Mouse (Mus musculus) ovary, postnatal 14 days (tissue): Measurements from ENCODE around the gene Nmb.
"Not testable (repeated sequence)": the region's sequence is repeated elsewhere in the genome, so short reads cannot be mapped to it uniquely, and the experiment has no call there.

Experiments used
- DNase-seq: peaks from one replicate; pipeline ENCODE4 v3.0.0; 2022; ENCODE audit warnings: low spot score

Gene Nmb

DNA sequence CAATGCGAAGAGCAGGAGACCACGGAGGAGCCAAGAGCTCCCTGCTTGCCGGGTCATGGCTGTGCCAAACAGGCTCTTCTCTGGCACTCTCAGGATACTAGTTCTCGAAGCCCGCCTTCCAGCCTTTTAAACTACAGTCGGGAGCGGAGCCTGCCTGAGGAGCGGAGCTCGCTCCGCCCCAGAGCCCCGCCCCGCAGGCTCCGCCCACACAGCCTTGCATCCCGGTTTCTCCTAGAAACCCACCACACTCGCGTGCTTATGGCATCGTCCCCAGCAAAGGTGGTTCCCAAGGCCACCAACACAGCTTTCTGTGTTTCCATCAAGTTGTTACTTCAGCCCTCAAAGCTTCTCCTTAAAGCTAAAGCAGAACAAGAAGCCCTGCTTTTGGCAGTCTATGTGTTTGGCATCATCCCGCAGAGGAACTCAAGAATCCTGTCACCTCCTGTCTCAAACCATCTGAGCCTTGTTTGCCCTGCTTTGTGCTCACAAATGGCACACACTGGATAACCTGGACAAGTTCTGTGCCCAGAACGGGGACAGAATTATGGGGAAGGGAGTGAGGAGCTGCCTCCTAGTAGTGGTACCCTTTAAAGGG, at the start of gene Nmb:
Gene Nmb (minus strand): TSS at position 156 of the 595 bp plus-strand sequence.
- peak; percentile 55 for DNase-seq

DNA sequence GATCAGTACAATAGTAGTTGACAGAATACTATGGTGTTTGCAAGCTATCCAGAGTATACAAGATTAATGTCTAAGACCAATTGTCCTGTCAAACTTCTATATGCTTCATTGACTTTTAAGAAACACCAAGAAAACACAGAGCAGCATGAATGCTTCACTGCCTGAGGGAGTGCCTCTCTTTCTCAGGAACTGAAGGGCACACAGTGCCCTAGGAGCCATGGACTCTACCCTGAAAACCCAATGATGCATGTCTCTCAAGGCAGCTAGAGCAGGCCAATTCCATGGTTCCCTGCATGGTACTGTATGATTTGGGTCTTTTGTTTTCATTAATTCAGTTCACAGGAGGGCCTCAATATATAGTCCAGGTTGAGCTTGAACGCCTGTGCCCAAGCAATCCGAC, 49.4 kb upstream of the Nmb start:
- DNase-seq, result no peak

GRCm38 (mm10) chr7:80952140-80952539, 47.3 kb upstream of the Nmb start:
- no peak for DNase-seq

- no peak for DNase-seq
Measured at GRCm38 (mm10) chr7:80951461-80951860, 46.6 kb upstream of the Nmb start.

DNA sequence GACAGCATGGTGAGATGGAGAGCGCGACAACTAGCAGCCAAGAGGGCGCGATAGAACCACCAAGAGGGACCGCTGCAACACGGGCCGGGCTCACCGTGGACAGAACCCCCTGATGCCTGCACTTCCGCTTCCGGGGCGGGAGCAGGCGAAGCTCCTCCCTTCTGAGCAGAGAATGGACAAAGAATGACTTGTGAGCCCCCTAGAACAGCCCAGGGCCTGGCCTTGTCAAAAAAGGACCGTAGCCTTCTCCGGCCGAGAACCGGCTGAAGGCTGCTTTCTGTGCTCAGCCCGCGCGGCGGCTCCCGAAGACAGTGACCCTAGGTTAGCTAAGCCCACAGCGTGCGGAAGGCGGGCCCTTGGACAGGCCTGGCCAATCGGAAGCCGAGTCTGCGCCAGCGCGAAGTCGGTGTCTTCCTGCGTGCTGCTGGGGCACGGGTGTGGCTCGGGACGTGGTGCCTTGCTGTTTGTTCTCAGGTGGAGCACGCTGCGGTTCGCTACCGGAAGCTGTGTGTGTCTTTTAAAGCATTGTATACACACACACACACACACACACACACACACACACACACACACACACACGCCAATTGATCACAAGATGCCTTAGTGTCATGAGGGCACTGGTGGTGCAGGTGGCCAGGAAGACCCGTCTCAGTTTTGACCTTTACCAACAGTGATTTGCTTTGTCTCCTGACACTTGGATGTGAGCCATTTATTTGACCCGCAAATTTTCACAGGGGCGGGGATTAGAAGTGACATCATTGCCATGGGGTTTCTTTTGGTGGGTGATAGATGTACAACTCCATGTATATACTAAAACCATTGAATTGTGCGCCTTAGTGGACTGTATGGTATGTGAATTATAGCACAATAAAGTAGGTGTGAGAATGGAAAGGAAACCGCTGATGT, 42.8 kb upstream of the Nmb start, which contains the start of gene Sec11a:
Gene Sec11a (minus strand): TSS at position 336 of the 906 bp plus-strand sequence.
- DNase-seq, result peak; percentile 88

- DNase-seq, result no peak
Measured at GRCm38 (mm10) chr7:80939808-80940207, 34.9 kb upstream of the Nmb start.

DNA sequence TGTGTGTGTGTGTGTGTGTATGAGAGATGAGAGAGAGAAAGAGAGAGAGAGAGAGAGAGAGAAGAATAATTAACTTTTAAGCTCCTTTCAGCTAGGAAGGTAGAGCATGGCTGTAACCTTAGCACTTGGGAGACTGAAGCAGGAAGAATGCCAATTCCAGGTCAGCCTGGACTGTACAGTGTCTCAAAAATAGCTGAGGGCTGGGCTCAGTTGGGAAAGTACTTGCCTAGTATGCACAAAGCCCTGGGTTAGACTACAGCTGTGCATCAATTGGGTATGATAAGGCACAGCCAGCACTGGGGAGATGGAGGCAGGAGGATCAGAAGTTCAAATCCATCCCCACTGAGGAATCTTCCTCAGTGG, 32.4 kb upstream of the Nmb start:
- not testable (repeated sequence) for DNase-seq

DNA sequence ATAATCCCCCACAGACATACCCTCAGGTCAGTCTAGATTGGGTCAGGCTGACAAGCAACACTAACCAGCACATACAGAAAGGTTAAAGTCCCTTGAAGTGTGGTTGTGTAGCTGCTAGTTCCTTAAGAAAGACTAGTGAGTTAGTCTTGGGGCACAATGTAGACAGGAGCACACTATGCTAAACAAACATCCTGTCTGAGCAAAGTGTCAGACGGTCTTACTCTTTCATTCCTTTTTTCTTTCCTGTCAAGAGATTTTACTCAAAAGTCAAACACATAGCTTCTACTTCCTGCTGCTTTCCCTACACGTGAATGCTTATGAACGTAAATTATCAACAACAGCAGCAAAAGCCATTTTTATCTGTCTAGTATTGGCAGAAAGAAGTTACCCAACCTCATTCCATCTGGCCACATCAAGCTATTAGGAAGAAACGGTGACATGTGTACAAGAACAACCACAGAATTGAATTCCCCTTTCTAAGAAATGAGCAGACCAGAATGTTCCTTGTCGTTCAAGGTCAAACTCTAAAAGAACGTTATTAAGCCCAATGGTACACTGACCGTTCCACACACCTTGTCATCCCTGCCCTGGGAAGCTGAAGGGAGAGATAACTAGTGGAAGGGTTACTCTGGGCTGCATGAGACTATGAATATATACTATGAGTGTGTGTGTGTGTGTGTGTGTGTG, 31.9 kb upstream of the Nmb start:
- DNase-seq, result not testable (repeated sequence)

- DNase-seq, result no peak
Measured at GRCm38 (mm10) chr7:80935834-80936233, 31.0 kb upstream of the Nmb start.

DNA sequence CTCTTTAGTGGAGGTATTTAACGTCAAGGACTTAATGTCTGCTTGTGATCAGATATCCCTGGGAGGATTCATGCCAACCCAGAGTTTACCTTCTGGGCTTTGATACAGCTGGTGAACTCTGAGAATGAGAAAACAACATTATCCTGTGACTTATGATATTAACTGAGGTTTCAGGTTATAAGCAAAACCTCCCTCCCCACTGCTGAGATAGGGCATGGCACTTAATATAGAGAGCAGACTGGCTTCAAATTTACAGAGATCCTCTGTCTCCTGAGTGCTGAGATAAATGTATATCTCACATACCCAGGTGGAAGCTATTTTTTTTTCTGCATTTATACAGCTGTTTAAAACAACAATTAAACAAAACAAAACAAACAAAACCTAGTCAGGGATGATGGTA, 27.9 kb upstream of the Nmb start:
- DNase-seq, result no peak

GRCm38 (mm10) chr7:80931618-80932207, 26.8 kb upstream of the Nmb start:
- DNase-seq, result no peak

GRCm38 (mm10) chr7:80923165-80923564, 18.3 kb upstream of the Nmb start:
- no peak for DNase-seq

DNA sequence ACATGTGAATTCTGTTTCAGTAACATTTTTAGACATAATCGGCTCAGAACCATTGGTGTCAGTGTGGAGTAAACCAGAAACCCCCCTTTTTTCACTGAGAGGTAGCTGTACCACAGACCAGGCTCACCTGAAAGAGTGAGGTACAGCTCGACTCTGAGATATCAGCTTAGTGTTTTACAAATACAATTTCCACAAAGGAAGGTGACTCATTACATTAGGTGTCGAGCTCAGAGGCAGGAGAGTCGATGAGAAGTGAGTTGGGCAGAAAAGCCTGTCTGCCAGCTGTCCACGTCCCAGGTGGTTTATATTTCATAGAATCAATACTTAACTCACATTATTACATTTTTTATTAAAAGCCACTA, 14.8 kb upstream of the Nmb start:
- no peak for DNase-seq

GRCm38 (mm10) chr7:80918982-80919646, 14.2 kb upstream of the Nmb start:
- no peak for DNase-seq

- DNase-seq, result no peak
Measured at GRCm38 (mm10) chr7:80917916-80918465, 13.1 kb upstream of the Nmb start.

GRCm38 (mm10) chr7:80912496-80912895, 7.6 kb upstream of the Nmb start:
- no peak for DNase-seq

GRCm38 (mm10) chr7:80911053-80911452, 6.2 kb upstream of the Nmb start:
- no peak for DNase-seq

DNA sequence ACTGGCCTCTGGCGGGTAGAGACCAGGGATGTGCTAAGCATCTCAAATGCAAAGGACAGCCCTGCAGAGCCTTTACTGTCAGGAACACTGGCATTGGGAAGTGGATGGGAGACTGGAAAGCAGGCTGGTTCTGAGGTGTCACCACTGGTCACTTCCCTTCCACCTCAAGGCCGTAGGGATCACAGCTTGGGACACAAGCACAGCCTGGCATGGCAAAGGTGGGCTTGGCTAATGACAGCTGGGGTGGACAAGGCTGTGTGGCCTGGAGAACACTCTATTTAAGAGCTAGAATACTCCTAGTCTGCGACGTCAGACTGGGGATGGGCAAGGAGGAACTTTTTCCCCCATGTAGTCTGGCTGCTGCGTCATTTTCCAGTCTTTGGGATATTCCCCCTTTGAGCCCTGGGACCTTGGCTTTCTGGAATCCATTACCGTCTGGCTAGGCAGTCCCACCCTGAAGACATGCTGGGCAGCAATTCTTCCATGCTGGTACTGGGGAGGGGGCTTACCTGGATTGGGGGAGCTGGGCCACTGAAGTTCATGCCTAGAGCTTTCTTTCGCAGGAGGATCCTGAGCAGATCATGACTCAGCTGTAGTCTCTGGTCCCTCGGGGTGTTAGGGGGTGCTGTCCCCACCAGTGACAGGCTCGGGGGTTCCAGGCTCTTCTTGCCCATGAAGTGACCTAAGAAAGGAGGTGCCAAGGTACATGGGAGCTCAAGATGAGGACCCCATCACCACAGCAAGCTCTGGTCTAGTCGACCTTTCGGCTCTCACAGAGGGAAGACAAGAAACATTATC, 1.1 kb downstream of the Nmb start:
- DNase-seq, result no peak

GRCm38 (mm10) chr7:80901541-80902274, 3.2 kb downstream of the Nmb start:
- no peak for DNase-seq

DNA sequence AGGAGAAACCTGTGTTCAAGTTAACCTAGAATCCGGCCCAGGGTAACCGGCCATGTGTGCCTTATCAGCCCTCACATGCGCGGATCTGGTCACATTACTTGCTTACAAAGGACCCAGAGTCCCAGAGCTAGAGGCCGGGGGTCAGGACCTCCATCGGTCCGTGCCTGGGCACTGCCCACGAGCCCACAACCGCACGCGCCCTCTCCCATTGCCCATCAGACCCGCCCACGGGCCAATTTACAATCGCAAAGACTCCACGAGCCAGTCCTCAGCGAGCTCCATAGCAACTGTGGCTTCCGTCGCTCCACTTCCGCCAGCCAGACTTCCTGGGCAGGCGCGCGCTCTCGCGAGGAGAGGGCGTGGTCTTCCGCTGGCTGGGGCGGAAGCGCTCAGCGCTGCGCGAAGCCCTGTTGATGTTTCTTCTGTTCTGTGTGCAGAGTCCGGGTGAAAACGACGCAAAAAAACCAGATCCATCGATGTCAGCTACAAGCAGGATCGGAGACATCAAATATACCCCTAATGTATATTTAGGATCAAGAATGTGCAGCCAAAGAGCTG, 3.9 kb downstream of the Nmb start, which contains the start of gene Wdr73:
Gene Wdr73 (minus strand): TSS at position 326 of the 558 bp plus-strand sequence.
- DNase-seq, result peak; percentile 84
